Comparison of ENCODE assay signal across 8 mouse cellular contexts in the genomic region with DNA sequence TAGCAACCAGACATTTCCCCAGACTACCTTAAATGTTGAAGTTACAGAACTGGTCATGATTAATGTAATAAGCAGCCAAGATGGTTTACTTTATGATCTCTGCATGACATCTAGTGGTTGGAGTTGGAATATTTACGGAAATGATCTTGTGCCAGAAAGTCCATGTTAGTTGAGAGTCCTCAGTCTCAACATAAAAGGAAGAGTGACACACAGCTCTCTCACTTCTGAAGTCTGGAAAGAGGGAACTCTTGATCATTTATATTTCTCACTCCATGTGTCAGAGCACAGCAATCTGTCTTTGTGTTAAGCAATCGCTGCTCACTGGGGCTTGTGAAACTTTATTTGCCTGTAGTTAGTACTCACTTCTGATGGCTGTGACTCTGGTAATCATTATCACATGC.
A peak's percentile ranks its signal among the peaks of the same experiment; 100 is the strongest.
DNase-seq lines count a peak whose midpoint lies in the region; ATAC-seq lines count a peak whose summit lies in the region.

No protein-coding gene starts in this region.

- H3K36me3 ChIP-seq in forebrain, embryonic 13.5 days (ENCODE audit: poor library complexity, severe bottlenecking), result no peaks in the 10 kb centered on the region
- no peaks in the 10 kb centered on the region for H3K36me3 ChIP-seq in intestine, embryonic 15.5 days

- no peaks in the 10 kb centered on the region for H3K27me3 ChIP-seq in forebrain, embryonic 13.5 days
- no peaks in the 10 kb centered on the region for H3K27me3 ChIP-seq in intestine, embryonic 15.5 days (replicated peaks)

- WGBS in forebrain, embryonic 13.5 days, result 59% methylated on average over 2 of the region's 2 CpGs
- 17% methylated on average over 2 of the region's 2 CpGs for WGBS in intestine, embryonic 15.5 days

- no peak overlapping the region for H3K4me2 ChIP-seq in forebrain, embryonic 13.5 days
- no peak overlapping the region for H3K4me2 ChIP-seq in intestine, embryonic 15.5 days (replicated peaks)

- peak; percentile 55 for DNase-seq in ovary, postnatal 14 days (ENCODE audit: low spot score)
- no peak for DNase-seq in ovary, postnatal 36 days (ENCODE audit: low spot score)
- DNase-seq in brain, adult 2 months (ENCODE audit: low read depth, low spot score), result peak; percentile 79
- DNase-seq in left cerebral cortex, postnatal 25 days (ENCODE audit: low spot score in 2 of 2), result peak; percentile 59 to 78
- peak; percentile 75 for DNase-seq in skeletal muscle tissue, adult 2 months (ENCODE audit: low read depth, low spot score)
- no peak for DNase-seq in thymus, adult 18-20 months

- H3K27ac ChIP-seq in forebrain, embryonic 13.5 days, result no peak overlapping the region
- no peak overlapping the region for H3K27ac ChIP-seq in intestine, embryonic 15.5 days

- no peaks in the 10 kb centered on the region for H3K4me1 ChIP-seq in forebrain, embryonic 13.5 days
- H3K4me1 ChIP-seq in intestine, embryonic 15.5 days (replicated peaks), result no peaks in the 10 kb centered on the region

- intact Hi-C loops in left cerebral cortex, postnatal 25 days (cut with DNase I), result loop anchor here (1.0 to 5.0 kb wide), 4 partner anchors 224 to 838 kb away; no protein-coding TSS in a partner anchor

- H3K9ac ChIP-seq in forebrain, embryonic 13.5 days, result no peak overlapping the region
- H3K9ac ChIP-seq in intestine, embryonic 15.5 days, result no peak overlapping the region

- no peaks in the 10 kb centered on the region for H3K9me3 ChIP-seq in forebrain, embryonic 13.5 days (replicated peaks)
- H3K9me3 ChIP-seq in intestine, embryonic 15.5 days, result no peaks in the 10 kb centered on the region

- H3K4me3 ChIP-seq in forebrain, embryonic 13.5 days, result no peak overlapping the region
- H3K4me3 ChIP-seq in intestine, embryonic 15.5 days (replicated peaks), result no peak overlapping the region

- ATAC-seq in forebrain, embryonic 13.5 days, result peak; percentile 90
- peak; percentile 75 for ATAC-seq in intestine, embryonic 15.5 days

Comparison
In these comparisons a context has a peak if more than half of its experiments do, and no peak if none do; other contexts are left out.
1. DNase-seq: peak in ovary, postnatal 14 days (single experiment), brain, adult 2 months (single experiment), left cerebral cortex, postnatal 25 days (2 of 2) and skeletal muscle tissue, adult 2 months (single experiment); none in ovary, postnatal 36 days (single experiment) and thymus, adult 18-20 months (0 of 2).